Mouse (Mus musculus): ENCODE data around the gene Vps33b. TPM values are rescaled to one million over a fixed set of nuclear protein-coding genes. Genes with fewer than 3 reads are reported as not detected.
"Not testable (repeated sequence)": the region's sequence is repeated elsewhere in the genome, so short reads cannot be mapped to it uniquely, and the experiment has no call there.

Vps33b gene
- total RNA-seq, 2 experiments from 2014 or later, result 14.5 to 18.3 TPM

- no peak for DNase-seq
Measured at GRCm38 (mm10) chr7:80318670-80319069, 49.2 kb downstream of the Vps33b start.

- no peak for DNase-seq
Measured at GRCm38 (mm10) chr7:80319846-80320496, 50.5 kb downstream of the Vps33b start.

GRCm38 (mm10) chr7:80323336-80323735, 53.9 kb downstream of the Vps33b start:
- DNase-seq, result no peak

DNA sequence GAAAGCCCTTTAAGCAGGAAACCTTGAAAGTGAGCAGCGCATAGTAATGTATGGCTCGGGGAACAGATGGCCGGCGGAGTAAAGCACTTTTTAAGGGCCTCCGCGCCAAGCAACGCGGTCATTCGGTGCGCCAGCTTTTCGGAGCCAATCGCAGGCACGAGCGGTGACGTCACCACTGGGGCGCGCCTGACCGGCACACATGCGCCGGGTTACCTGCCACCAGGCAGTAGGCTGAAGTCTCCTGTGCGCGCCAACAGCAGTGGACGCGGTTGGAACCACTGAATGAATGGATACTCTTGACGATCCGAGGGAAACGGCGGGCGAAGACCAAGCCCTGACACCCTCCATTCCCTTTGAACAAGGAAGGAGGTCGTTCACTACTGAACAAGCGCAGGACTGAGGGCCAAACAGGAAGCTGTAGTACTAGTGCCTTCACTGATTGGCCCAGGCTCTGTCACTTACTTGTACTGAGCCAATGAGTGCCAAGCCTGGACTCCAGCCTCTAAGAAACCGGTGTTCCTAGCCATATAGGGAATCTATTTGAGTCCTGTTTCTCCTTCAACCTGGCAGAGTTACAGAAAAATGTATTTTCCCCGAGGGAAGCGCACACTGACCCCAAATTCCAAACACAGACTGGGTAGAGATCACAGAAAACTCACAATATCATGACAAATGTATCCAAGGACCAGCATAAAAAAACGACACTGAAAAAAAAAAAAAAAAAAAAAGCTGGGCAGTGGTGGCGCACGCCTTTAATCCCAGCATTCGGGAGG, 54.8 kb downstream of the Vps33b start, which contains the start of gene Rccd1:
Gene Rccd1 (minus strand): TSS at position 412 of the 773 bp plus-strand sequence.
- peak; percentile 96 for DNase-seq

- DNase-seq, result not testable (repeated sequence)
Measured at GRCm38 (mm10) chr7:80324816-80325119, 55.3 kb downstream of the Vps33b start.

- DNase-seq, result no peak
Measured at GRCm38 (mm10) chr7:80325292-80325868, 55.9 kb downstream of the Vps33b start.

GRCm38 (mm10) chr7:80326076-80326475, 56.6 kb downstream of the Vps33b start:
- no peak for DNase-seq

DNA sequence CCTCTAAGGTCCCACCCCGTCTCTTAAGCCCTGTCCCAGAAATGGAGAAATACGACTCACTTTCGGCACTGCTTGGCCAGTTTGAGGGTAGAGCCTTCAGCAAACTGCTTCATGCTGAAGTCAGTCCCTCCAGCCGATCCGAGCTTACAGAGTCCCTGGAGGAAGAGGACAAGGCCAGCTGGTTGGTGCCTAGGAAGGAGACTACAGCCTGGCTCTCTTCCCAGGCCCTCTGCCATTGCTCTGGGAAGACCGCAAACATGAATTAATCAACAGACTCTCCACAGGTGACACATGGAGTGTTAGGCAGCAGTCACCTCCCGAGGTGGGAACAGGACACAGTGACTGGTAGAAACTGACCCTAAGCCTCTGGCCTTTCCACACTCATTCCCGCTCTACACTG, 60.8 kb downstream of the Vps33b start:
- peak; percentile 52 for DNase-seq

DNA sequence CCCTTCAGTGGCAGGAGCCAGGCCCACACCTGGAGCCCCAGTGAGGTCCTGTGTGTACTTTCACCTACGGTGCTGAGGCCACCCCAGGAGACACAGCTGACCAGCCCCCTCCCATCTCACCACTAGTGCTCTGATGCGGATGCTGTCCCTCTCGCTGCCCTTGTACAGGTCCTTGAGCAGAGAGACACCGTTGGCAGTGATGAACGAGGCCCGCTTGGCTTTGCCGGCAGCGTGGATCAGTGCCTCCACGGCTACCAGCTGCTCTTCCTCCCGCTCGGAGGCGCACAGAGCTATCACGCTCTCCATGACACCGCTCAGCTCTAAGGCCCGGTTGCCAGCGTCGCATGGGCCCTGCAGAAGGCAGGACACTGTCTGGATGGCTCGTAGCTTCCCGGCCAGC, 62.0 kb downstream of the Vps33b start:
- peak; percentile 60 for DNase-seq

DNA sequence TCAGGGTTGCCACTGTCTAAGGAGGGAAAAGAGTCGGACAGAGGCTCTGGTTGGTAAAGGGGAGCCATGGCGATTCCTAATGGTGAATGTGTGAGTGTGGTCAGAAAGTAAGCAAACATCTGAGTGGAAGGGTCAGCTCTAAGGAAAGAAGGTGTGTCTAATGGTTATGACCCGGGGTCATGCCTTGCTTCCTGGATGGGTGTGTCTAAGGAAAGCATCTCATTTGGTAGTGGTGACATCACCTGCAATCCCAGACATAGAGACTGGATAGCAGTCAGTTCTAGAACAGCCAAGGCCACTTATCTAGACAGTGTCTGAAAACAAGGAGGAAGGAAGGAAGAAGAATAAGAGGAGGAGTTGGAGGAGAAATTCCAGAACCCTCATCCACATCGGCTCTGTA, 65.4 kb downstream of the Vps33b start:
- no peak for DNase-seq

DNA sequence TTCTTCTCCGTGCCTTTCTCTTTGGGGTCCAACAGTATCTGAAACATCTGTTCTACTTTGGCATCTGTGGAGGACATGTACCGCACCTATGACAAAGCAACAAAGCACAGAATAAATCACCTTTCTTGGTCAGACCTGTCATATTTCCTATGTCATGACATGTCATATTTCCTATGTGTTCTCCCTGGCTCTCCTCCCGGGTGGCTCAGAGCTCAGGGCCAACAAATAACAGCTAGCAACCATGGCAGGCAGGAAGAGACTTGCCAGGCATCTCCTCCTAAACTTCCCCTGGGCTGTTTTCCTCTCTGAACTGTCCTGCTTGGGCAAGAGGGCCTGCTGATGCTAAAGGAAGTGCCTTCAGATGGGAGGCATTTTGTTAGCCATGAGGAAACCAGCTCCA, 67.5 kb downstream of the Vps33b start:
- no peak for DNase-seq

DNA sequence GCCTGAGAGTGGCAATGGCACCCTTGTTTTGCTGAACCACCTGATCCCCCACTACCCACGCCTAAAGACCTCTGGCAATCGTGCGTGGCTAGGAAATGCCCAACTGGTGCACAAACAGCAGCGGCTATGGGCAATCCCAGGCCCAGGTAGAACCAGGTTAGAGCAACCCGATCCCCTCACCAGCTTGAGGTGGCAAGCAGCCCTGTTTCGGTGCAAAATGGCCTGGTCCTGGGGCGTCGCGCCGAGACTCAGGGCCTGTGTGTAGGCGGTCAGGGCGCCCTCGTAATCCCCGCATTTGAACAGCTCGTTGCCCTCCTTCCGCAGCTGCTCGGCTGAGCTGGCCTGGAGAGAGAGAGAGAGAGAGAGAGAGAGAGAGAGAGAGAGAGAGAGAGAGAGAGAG, 69.9 kb downstream of the Vps33b start:
- peak; percentile 54 for DNase-seq

GRCm38 (mm10) chr7:80339793-80340628, 70.6 kb downstream of the Vps33b start:
- peak; percentile 98 for DNase-seq

- DNase-seq, result peak; percentile 79
Measured at GRCm38 (mm10) chr7:80340793-80341192, 71.3 kb downstream of the Vps33b start, which contains the start of gene Unc45a. Unc45a (minus strand) TSS chr7:80341005.

Other genes starting within 250 kb of the Vps33b start
- gene Zfp710, start 244.8 kb upstream of the Vps33b start, total RNA-seq (2021), result 10 to 100 TPM; 18.7 to 26.9 TPM
- gene Idh2, start 154.3 kb upstream of the Vps33b start, total RNA-seq (2021), result 100 to 1,000 TPM; 386 to 496 TPM
- 10 to 100 TPM; 39.0 to 44.3 TPM for gene Sema4b, start 82.8 kb upstream of the Vps33b start, total RNA-seq (2021)
- 10 to 100 TPM; 50.6 to 54.9 TPM for gene Cib1, start 36.8 kb upstream of the Vps33b start, total RNA-seq (2021)
- 1 to 10 TPM; 3.0 to 3.9 TPM for gene Gdpgp1, start 36.8 kb upstream of the Vps33b start, total RNA-seq (2021)
- gene Ttll13, start 23.3 kb upstream of the Vps33b start, total RNA-seq (2021), result 1 to 10 TPM; 1.1 to 1.8 TPM
- 10 to 100 TPM; 38.7 to 47.4 TPM for gene Ngrn, start 8.4 kb upstream of the Vps33b start, total RNA-seq (2021)
- 10 to 100 TPM; 38.9 to 43.4 TPM for gene Prc1, start 24.8 kb downstream of the Vps33b start, total RNA-seq (2021)
- 10 to 100 TPM in 1 of 2 experiments, 1 to 10 TPM in 1; 8.4 to 13.8 TPM for gene Rccd1, start 54.8 kb downstream of the Vps33b start, total RNA-seq (2021)
- 10 to 100 TPM; 40.8 to 44.6 TPM for gene Unc45a, start 71.4 kb downstream of the Vps33b start, total RNA-seq (2021)
- gene Hddc3, start 73.5 kb downstream of the Vps33b start, total RNA-seq (2021), result 10 to 100 TPM; 45.3 to 54.8 TPM
- gene Man2a2, start 101.7 kb downstream of the Vps33b start, total RNA-seq (2021), result 10 to 100 TPM; 56.2 to 93.5 TPM
- gene Fes, start 118.3 kb downstream of the Vps33b start, total RNA-seq (2021), result 10 to 100 TPM; 13.2 to 17.1 TPM
- 100 to 1,000 TPM; 113 to 129 TPM for gene Furin, start 135.8 kb downstream of the Vps33b start, total RNA-seq (2021)

Data from adrenal gland, postnatal 10 days (tissue).